Mouse (Mus musculus): ENCODE measurements at regions not wholly inside any gene's neighbourhood (a gene's known extent, or its start where the extent isn't known, plus 50 kb on each side); places are given as distances from the start of the nearest gene placed in this dataset.

DNA sequence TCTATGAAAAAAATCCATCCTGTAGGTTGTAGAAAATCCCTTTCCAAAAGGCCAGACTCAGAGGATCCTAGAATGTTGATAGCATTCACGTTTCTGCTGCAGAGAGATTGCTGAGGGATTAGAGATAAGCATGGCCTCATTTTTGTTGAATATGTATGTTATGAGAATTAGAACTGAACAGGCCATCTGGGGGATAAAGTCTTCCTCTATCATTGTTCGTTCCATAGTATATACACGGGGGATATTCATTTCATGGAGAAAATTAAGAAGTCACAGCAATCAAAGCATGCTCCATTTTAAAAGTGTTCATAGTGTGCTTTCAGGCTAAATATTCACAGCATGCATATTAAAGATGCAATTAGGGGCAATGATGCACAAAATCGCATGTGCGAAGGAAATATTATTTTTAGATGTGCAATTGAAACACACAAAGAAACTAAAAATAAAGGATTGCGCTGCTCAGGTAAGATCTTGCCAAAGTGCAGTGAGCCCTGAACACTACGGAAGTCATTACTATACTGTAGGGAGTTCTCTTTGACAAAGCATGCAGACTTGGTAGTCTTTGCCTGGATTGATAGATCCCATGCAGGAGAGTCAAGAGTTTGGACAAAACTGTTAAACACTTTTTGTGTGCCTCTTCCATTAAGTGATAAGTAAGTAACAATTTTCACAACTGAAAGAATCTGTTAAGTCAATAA lies 511.5 kb downstream of the Phf3 start:
- no peaks in the 10 kb centered on the region for H3K9me3 ChIP-seq (replicated peaks; ENCODE audit: control insufficient read depth, low read length, poor library complexity, severe bottlenecking)
- ATAC-seq: 0 out of 2 replicates have a peak, but pooled peaks have one; percentile 25
- H3K4me3 ChIP-seq (ENCODE audit: low read depth, low read length): no peak overlapping the region
- H3K4me2 ChIP-seq (ENCODE audit: low read length): no peak overlapping the region
- no peaks in the 10 kb centered on the region for H3K27me3 ChIP-seq (ENCODE audit: control insufficient read depth, insufficient read depth, low read depth, low read length)
- 43% methylated on average over 7 of the region's 7 CpGs for whole genome bisulfite sequencing
- H3K27ac ChIP-seq (ENCODE audit: low read length): no peak overlapping the region
- no peak overlapping the region for H3K9ac ChIP-seq (ENCODE audit: low read depth, low read length)
- H3K4me1 ChIP-seq (ENCODE audit: control insufficient read depth, insufficient read depth, low read length): 0 out of 2 replicates have a peak, but pooled peaks cover 2% of the 10 kb centered on the region
- no peaks in the 10 kb centered on the region for H3K36me3 ChIP-seq (ENCODE audit: control insufficient read depth, insufficient read depth, low read length)

DNA sequence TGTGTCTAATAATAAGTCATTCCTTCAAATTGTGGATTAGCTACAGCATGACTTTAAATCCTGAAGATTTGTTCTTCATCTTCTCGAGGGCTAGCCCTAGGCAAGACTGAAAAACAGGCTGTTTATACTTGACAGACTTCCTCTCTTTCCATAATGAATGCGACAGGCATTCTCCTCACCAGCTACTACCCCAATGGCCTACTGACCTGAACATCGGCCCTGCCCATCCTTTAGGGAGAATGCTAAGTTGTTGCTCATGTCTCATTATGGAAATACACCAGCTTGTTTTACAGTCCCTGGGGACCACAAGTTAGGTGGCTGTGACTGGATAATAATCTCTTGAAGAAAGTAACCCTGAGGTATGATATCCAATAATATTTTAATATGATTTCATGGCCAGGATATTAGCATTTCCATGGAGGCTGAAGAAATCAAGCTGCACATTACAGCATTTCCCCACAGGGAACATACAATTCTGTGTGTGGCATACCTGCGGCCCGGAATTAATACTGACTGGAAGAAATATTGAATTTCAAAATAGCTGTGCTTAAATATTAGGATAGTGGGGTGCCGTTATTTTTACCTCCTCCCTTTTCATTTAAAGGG lies 553.0 kb downstream of the Phf3 start:
- Histone ChIP-seq H3K4me2 (ENCODE audit: low read length) (no peak overlapping the region), H3K27ac (ENCODE audit: low read length) (no peak overlapping the region), H3K9me3 (replicated peaks; ENCODE audit: control insufficient read depth, low read length, poor library complexity, severe bottlenecking) (no peaks in the 10 kb centered on the region), H3K9ac (ENCODE audit: low read depth, low read length) (no peak overlapping the region), H3K27me3 (ENCODE audit: control insufficient read depth, insufficient read depth, low read depth, low read length) (no peaks in the 10 kb centered on the region), H3K4me3 (ENCODE audit: low read depth, low read length) (no peak overlapping the region), H3K4me1 (ENCODE audit: control insufficient read depth, insufficient read depth, low read length) (no peaks in the 10 kb centered on the region), H3K36me3 (ENCODE audit: control insufficient read depth, insufficient read depth, low read length) (no peaks in the 10 kb centered on the region)
- peak; percentile 77 for ATAC-seq
- 54% methylated on average over 6 of the region's 6 CpGs for WGBS

GRCm38 (mm10) chr1:30318195-30318594 lies 555.5 kb downstream of the Phf3 start:
- no peak overlapping the region for H3K4me3 ChIP-seq (ENCODE audit: low read depth, low read length)
- 69% methylated on average over 8 of the region's 8 CpGs for WGBS
- no peak overlapping the region for H3K9ac ChIP-seq (ENCODE audit: low read depth, low read length)
- H3K4me1 ChIP-seq (ENCODE audit: control insufficient read depth, insufficient read depth, low read length): no peaks in the 10 kb centered on the region
- H3K4me2 ChIP-seq (ENCODE audit: low read length): no peak overlapping the region
- H3K36me3 ChIP-seq (ENCODE audit: control insufficient read depth, insufficient read depth, low read length): no peaks in the 10 kb centered on the region
- no peaks in the 10 kb centered on the region for H3K9me3 ChIP-seq (replicated peaks; ENCODE audit: control insufficient read depth, low read length, poor library complexity, severe bottlenecking)
- no peak overlapping the region for H3K27ac ChIP-seq (ENCODE audit: low read length)
- peak; percentile 67; the same call in 1 of the 2 replicates for ATAC-seq
- H3K27me3 ChIP-seq (ENCODE audit: control insufficient read depth, insufficient read depth, low read depth, low read length): no peaks in the 10 kb centered on the region

DNA sequence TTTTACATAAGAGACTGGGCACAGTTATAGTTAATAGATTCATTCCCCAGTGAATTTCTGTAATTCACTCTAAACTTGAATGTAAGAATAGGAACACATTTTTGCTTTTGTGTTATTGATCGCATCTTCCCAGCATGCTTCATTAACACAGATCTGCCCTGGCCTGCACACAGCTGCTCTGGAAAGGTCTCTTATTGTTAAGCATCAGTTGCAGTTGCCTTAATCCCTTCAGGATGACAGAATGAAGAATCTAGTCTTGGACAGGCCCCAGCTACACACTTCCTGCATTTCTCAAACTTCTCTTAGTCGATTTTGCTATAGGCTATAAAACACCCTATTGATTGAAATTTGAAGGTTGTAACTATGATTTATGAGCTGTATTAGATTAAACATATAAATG lies 584.6 kb downstream of the Phf3 start:
- H3K4me3 ChIP-seq (ENCODE audit: low read depth, low read length): no peak overlapping the region
- H3K27ac ChIP-seq (ENCODE audit: low read length): no peak overlapping the region
- H3K4me2 ChIP-seq (ENCODE audit: low read length): no peak overlapping the region
- H3K4me1 ChIP-seq (ENCODE audit: control insufficient read depth, insufficient read depth, low read length): no peaks in the 10 kb centered on the region
- no peak overlapping the region for H3K9ac ChIP-seq (ENCODE audit: low read depth, low read length)
- no peaks in the 10 kb centered on the region for H3K9me3 ChIP-seq (replicated peaks; ENCODE audit: control insufficient read depth, low read length, poor library complexity, severe bottlenecking)
- no peak for ATAC-seq
- 29% methylated on average over 2 of the region's 2 CpGs for WGBS
- no peaks in the 10 kb centered on the region for H3K36me3 ChIP-seq (ENCODE audit: control insufficient read depth, insufficient read depth, low read length)
- no peaks in the 10 kb centered on the region for H3K27me3 ChIP-seq (ENCODE audit: control insufficient read depth, insufficient read depth, low read depth, low read length)

GRCm38 (mm10) chr1:30262418-30262817 lies 611.3 kb downstream of the Phf3 start:
- no peak overlapping the region for H3K9ac ChIP-seq (ENCODE audit: low read depth, low read length)
- WGBS: 44% methylated on average over 2 of the region's 2 CpGs
- no peaks in the 10 kb centered on the region for H3K4me1 ChIP-seq (ENCODE audit: control insufficient read depth, insufficient read depth, low read length)
- H3K36me3 ChIP-seq (ENCODE audit: control insufficient read depth, insufficient read depth, low read length): no peaks in the 10 kb centered on the region
- H3K9me3 ChIP-seq (replicated peaks; ENCODE audit: control insufficient read depth, low read length, poor library complexity, severe bottlenecking): no peaks in the 10 kb centered on the region
- no peak for ATAC-seq
- no peak overlapping the region for H3K27ac ChIP-seq (ENCODE audit: low read length)
- H3K4me3 ChIP-seq (ENCODE audit: low read depth, low read length): no peak overlapping the region
- H3K27me3 ChIP-seq (ENCODE audit: control insufficient read depth, insufficient read depth, low read depth, low read length): no peaks in the 10 kb centered on the region
- no peak overlapping the region for H3K4me2 ChIP-seq (ENCODE audit: low read length)

- Histone ChIP-seq H3K36me3 (ENCODE audit: control insufficient read depth, insufficient read depth, low read length) (no peaks in the 10 kb centered on the region), H3K9ac (ENCODE audit: low read depth, low read length) (no peak overlapping the region), H3K4me3 (ENCODE audit: low read depth, low read length) (no peak overlapping the region), H3K9me3 (replicated peaks; ENCODE audit: control insufficient read depth, low read length, poor library complexity, severe bottlenecking) (no peaks in the 10 kb centered on the region), H3K27me3 (ENCODE audit: control insufficient read depth, insufficient read depth, low read depth, low read length) (no peaks in the 10 kb centered on the region), H3K4me2 (ENCODE audit: low read length) (no peak overlapping the region), H3K27ac (ENCODE audit: low read length) (no peak overlapping the region), H3K4me1 (ENCODE audit: control insufficient read depth, insufficient read depth, low read length) (no peaks in the 10 kb centered on the region)
- WGBS: 76% methylated on average over 3 of the region's 3 CpGs
- ATAC-seq: no peak
Measured at GRCm38 (mm10) chr1:30259547-30259946, 614.2 kb downstream of the Phf3 start.

- Histone ChIP-seq H3K4me2 (ENCODE audit: low read length) (no peak overlapping the region), H3K4me1 (ENCODE audit: control insufficient read depth, insufficient read depth, low read length) (no peaks in the 10 kb centered on the region; the same call in 1 of the 2 replicates), H3K27me3 (ENCODE audit: control insufficient read depth, insufficient read depth, low read depth, low read length) (no peaks in the 10 kb centered on the region), H3K4me3 (ENCODE audit: low read depth, low read length) (no peak overlapping the region), H3K27ac (ENCODE audit: low read length) (no peak overlapping the region), H3K36me3 (ENCODE audit: control insufficient read depth, insufficient read depth, low read length) (no peaks in the 10 kb centered on the region), H3K9me3 (replicated peaks; ENCODE audit: control insufficient read depth, low read length, poor library complexity, severe bottlenecking) (no peaks in the 10 kb centered on the region), H3K9ac (ENCODE audit: low read depth, low read length) (no peak overlapping the region)
- WGBS: 45% methylated on average over 4 of the region's 4 CpGs
- no peak for ATAC-seq
Measured at GRCm38 (mm10) chr1:30216764-30217348, 656.9 kb downstream of the Phf3 start.

DNA sequence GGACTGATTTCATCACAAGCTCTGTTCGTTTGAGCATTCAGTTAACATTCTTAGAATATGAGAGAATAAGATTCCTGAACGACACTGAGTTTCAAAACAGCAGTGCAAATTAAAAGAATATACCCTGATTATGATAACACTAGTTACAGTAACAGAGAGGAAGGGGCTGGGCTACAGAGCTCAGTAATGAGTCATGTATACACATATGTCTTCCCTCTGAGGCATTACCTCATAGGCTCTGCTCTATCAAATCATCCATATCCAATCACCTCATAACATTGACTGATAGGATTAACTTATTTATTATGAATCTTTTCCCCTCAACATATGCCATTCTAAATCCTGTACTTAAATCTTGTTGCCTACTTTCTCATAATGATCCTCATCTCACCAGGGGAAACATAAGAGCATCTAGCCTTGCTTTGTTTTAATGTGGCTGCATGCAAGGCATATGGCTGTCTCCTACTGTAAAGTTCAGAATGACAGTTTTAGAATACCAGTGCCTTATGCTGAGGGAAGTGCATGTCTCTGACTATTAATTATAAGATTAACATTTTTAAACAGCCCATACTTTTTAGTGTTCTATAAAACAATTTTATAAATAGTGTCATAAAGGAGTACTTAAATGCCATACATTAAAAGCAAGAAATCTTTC lies 669.0 kb downstream of the Phf3 start:
- no peak for ATAC-seq

GRCm38 (mm10) chr1:30176225-30176624 lies 697.5 kb downstream of the Phf3 start:
- Histone ChIP-seq H3K9ac (ENCODE audit: low read depth, low read length) (no peak overlapping the region), H3K4me3 (ENCODE audit: low read depth, low read length) (no peak overlapping the region), H3K4me1 (ENCODE audit: control insufficient read depth, insufficient read depth, low read length) (no peaks in the 10 kb centered on the region), H3K27me3 (ENCODE audit: control insufficient read depth, insufficient read depth, low read depth, low read length) (no peaks in the 10 kb centered on the region), H3K4me2 (ENCODE audit: low read length) (no peak overlapping the region), H3K36me3 (ENCODE audit: control insufficient read depth, insufficient read depth, low read length) (no peaks in the 10 kb centered on the region), H3K27ac (ENCODE audit: low read length) (no peak overlapping the region), H3K9me3 (replicated peaks; ENCODE audit: control insufficient read depth, low read length, poor library complexity, severe bottlenecking) (no peaks in the 10 kb centered on the region)
- no peak for ATAC-seq
- 17% methylated on average over 2 of the region's 2 CpGs for WGBS

More for the DNA sequence above, 669.0 kb downstream of the Phf3 start:
- Histone ChIP-seq H3K36me3 (ENCODE audit: control insufficient read depth, insufficient read depth, low read length) (no peaks in the 10 kb centered on the region), H3K4me1 (ENCODE audit: control insufficient read depth, insufficient read depth, low read length) (no peaks in the 10 kb centered on the region), H3K4me3 (ENCODE audit: low read depth, low read length) (no peak overlapping the region), H3K27me3 (ENCODE audit: control insufficient read depth, insufficient read depth, low read depth, low read length) (no peaks in the 10 kb centered on the region), H3K9me3 (replicated peaks; ENCODE audit: control insufficient read depth, low read length, poor library complexity, severe bottlenecking) (no peaks in the 10 kb centered on the region), H3K27ac (ENCODE audit: low read length) (no peak overlapping the region), H3K9ac (ENCODE audit: low read depth, low read length) (no peak overlapping the region), H3K4me2 (ENCODE audit: low read length) (no peak overlapping the region)
- 79% methylated on average over 2 of the region's 2 CpGs for WGBS
